Mouse (Mus musculus) R1 (cell line): Measurements from ENCODE around the gene Cfap70.

Experiments used
- DNase-seq: peaks from one replicate; pipeline ENCODE4 v3.0.0-alpha.2; 2018; ENCODE audit warnings: low read depth, low spot score

Cfap70 gene

DNA sequence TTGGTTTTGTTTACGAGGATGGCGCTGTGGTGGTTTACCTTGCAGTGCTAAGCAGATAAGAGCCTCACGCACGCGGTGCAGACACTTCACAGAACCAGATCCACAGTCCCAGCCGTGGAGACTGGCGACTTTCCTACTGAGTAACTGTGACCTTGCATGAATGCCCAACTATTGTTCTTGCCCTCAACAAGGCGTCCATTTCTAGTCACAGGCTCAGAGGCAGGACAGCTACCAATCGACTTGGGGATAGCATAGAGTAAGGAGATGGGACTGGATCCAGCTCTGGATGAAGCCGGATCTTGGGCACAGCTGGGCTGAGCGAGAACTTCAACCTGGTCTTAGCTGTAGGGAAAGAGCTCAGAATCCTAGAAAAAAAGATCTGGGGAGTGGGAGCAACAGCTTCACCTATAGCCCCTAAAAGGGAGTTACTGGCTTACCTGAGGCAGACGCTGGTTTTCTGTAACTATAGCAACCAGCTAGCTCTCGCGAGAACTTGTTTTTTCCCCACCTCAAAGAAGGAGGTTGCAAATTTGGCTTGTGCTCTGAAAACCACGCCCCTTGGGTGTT is at the start of gene Cfap70:
Gene Cfap70, minus strand, starts transcription at position 462 of the 567 bp plus-strand sequence.
- peak; percentile 95 for DNase-seq

DNA sequence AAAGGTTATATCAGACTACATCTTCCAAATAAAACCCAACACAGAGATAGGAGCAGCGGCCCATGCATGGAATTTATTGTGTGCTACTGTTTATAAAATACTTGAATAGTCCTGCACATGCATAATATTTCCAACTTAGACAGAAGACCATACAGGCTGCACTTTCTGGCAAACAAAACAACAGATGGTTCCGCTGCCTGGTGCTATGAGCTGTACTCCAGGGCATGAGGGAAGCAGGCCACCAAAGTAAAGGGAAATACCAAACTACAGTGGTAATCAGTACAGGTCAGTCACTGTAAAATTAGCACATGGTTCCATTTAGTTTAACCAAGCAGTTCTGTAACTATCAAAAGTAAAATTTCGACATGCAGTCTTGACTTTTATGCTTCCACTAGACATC is 48.0 kb upstream of the Cfap70 start:
- no peak for DNase-seq

DNA sequence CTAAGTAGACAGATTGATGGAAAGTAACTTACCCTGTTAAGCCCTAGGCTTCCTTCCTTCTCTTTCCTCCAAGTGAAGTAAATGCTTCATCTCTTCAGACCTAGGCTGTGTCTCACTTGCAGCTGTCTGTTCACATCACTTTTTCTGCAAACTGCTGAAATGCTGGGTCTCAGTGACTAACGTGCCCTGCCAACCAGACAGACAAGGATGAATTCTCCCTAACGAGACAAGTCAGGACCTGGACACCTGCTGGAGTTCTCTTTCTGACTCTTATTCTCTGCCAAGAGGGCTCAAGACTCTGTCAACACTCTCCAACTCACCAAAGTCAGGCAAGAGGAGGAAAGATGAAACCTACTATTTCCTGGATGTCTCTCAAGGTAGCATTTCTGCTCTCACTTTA is 44.6 kb upstream of the Cfap70 start, which contains the start of gene Mss51:
Gene Mss51, minus strand, starts transcription at position 299 of the 400 bp plus-strand sequence.
- DNase-seq = no peak

GRCm38 (mm10) chr14:20486031-20486430 is 34.0 kb upstream of the Cfap70 start:
- no peak for DNase-seq

DNA sequence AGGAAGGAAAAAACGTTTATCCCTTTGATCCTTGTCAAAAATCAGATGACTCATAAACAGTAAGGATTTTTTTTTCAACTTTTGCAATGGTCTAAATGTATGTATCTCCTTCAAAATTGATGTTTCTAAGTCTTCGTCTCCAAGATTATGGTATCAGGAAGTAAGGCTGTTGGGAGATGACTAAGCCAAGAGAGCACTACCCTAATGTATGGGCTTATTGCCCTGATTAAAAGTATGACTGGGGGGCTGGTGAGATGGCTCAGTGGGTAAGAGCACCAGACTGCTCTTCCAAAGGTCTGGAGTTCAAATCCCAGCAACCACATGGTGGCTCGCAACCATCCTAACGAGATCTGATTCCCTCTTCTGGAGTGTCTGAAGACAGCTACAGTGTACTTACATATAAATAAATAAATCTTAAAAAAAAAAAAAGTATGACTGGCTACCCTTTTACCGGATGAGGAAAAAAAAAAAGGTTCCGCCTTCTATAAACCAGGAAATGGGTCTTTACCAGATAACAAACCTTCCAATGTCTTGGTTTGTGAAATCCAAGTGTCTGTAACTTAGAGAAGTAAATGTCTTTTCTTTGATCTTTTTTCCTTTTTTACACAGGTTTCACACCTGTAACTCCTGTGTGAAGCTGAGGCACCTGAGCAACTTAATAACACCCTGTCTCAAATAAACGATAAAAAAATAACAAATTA is 30.2 kb upstream of the Cfap70 start:
- no peak for DNase-seq

- DNase-seq = peak; percentile 87
Observed at GRCm38 (mm10) chr14:20481211-20481610, 29.2 kb upstream of the Cfap70 start.

- no peak for DNase-seq
Observed at GRCm38 (mm10) chr14:20480195-20480579, 28.2 kb upstream of the Cfap70 start.

- DNase-seq = peak; percentile 96
Observed at GRCm38 (mm10) chr14:20479291-20480194, 27.5 kb upstream of the Cfap70 start, which contains the start of gene Anxa7. Gene Anxa7, minus strand, starts transcription at chr14:20480133.

GRCm38 (mm10) chr14:20478801-20479200 is 26.8 kb upstream of the Cfap70 start:
- peak; percentile 77 for DNase-seq

DNA sequence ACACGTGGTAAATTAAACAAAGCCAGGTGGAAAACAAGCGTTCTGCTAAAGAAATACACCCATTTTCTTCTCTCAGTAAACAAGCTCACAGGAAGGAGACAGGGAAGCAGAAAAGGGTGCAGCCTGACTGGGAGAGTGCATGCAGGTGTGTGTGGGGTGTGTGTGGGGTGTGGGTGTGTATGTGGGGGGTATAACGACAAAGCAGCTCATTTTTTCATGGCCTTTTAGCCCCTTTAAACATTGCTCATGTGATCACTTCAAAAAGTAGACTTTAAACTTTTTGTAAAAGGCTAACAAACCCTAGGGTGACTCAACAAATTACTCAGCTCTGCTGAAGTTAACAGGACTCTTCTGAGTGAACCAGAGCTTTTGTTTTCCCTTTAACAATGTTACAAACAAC is 26.4 kb upstream of the Cfap70 start:
- no peak for DNase-seq

GRCm38 (mm10) chr14:20477261-20478025 is 25.4 kb upstream of the Cfap70 start:
- peak; percentile 23 for DNase-seq

- DNase-seq = no peak
Observed at GRCm38 (mm10) chr14:20460216-20460615, 8.2 kb upstream of the Cfap70 start.

- no peak for DNase-seq
Observed at GRCm38 (mm10) chr14:20458378-20458777, 6.4 kb upstream of the Cfap70 start.

- no peak for DNase-seq
Observed at GRCm38 (mm10) chr14:20452929-20453328, 903 bp upstream of the Cfap70 start.

DNA sequence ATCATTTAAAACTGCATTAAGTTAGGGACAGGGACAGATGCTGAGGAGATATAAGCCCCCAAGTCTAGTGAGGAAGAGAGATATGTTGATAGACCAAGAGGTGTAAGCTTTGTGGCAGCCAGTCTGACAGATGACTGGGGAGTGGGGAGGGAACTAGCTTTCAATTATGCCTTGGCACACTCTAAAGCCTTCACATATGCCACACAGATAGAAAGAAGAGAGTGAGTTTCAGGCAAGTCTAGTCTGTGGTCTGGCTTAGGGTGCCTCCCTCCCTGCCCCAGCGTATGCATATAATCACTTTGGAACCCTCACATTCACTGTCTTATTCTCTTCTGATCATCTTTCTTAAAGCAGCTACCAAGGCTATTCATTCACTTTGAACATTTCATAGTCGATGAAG is 724 bp downstream of the Cfap70 start:
- DNase-seq = no peak

DNA sequence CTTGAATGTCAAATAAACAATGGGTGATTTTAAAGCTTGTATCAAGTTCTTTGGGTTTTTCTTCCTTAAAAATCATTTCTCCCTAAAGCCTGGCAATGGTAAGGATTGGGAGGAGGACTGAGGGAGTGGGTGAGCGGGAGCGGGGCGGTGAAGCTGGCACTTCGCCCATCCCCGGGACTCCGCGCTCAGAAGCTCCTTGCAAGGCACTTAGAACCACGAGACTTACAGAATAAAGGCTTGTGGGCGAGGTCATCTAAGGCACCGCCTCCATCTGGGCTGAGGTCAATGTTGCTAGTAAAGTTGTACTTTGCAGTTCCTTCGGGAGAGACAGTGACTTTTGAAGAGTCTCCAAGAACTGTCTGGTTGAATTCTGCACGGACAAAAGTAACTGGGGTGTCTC is 4.8 kb downstream of the Cfap70 start:
- DNase-seq = peak; percentile 73

DNA sequence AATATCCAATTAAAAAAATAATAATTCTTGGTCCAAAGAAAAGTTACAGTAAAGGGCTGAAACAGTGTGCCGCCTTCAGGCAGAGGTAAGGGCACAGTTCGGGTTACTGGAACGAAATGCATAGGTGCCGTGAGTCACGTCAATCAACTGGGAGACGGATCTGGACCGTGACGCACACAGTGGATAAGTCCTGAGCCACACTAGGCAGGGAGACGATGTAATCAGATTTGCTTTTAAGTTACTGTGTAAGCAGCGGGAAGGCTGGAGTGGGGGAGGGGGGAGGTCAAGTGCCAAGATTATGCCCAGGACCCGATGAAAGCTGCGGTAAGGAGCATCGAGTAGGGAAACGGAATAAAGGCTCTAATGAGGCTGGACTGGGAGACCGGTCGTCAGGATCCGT is 9.8 kb downstream of the Cfap70 start:
- no peak for DNase-seq

DNA sequence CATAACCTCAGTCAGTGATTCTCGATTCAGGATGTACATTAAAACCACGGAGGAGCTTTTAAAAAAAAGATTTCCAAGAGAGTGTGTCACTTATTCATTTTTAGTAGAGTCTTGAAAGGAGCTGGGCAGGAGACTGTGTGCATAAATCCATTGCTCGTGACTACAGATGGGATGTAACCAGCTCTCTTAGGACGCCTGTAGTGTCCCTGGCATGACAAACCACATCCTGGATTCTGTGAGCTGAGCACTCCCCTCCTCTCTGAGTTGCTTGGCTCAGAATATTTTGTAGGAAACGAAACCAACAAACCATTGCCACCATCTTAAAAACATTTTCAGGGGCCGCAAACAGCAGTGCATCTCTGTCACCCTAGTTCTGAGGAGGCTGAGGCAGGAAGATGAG is 15.1 kb downstream of the Cfap70 start:
- DNase-seq = no peak

- DNase-seq = no peak
Observed at GRCm38 (mm10) chr14:20432420-20432819, 19.6 kb downstream of the Cfap70 start.

DNA sequence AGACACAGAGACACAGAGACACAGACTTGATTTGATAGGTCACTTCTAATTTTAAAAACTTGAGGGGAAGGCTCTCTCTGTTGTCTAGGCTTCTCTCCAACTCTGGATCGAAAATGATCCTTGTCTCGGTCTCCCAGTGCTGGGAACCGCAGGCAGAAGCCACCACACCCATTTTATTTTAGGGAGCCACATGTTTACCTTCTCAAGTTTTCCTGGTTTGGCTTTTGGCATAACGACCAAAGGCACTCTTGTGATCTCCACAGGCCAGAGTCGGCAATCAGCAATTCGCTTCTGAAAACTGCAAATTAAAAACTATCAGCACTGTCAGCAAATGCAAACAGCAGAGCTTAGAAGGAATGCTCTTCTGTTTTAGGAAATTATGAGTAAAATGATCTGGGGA is 20.3 kb downstream of the Cfap70 start:
- no peak for DNase-seq

GRCm38 (mm10) chr14:20429833-20430232 is 22.2 kb downstream of the Cfap70 start:
- DNase-seq = no peak

DNA sequence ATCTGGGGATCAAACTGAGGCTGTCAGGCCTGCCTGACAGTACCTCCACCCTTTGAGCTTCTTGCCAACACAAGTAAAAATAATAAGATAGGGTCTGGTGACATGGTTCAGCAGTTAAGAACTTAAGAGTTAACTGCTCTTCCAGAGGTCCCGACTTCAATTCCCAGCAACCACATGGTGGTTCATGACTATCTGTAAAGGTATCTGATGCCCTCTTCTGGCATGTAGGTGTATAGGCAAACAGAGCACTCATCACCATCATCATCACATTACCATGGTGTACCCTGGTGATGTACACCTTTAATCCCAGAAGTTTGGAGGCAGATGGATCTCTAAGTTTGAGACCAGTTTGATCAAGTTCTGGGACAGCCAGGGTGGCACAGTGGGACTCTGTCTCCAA is 23.4 kb downstream of the Cfap70 start:
- no peak for DNase-seq
